Mouse (Mus musculus): ENCODE data around the gene Epop.

Gene Epop

GRCm38 (mm10) chr11:97629576-97629975, at the start of gene Epop:
TSS of gene Epop (minus strand) at chr11:97629702.
- DNase-seq (ENCODE audit: low read depth, low spot score): peak; percentile 81

DNA sequence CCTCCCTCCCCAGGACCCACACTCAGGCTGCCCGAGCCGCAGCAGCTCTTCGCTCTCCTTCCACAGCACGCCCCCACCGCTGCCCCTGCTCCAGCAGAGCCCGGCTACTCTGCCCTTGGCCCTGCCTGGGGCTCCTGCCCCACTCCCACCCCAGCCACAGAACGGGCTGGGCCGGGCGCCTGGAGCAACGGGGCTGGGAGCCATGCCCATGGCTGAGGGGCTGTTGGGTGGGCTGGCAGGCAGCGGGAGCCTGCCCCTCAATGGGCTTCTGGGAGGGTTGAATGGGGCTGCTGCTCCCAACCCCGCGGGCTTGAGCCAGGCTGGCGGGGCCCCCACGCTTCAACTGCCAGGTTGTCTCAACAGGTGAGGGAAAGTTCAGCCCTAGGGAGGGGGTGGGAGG, 48.8 kb upstream of the Epop start:
- DNase-seq (ENCODE audit: low read depth, low spot score): no peak

DNA sequence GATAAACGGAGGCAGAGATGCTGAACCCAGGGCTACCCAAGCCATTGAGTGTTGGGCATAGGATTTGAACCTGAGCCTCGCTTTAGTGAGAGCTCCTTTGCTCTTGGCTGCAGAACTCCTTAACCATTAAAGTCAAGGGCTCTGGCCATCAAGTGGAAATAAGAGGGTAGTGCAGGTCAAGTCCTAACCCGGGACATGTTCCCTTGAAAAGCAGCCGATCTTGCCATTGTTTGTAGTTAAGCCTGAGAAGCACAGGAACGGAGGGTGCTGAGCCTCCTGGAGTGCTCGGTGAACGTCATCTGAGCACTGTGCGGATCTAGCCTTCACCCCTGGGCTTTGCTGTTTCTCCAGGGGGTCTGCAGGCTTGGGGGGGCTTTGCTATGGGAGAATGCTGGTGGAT, 48.3 kb upstream of the Epop start:
- DNase-seq (ENCODE audit: low read depth, low spot score): no peak

GRCm38 (mm10) chr11:97677381-97677780, 47.9 kb upstream of the Epop start:
- no peak for DNase-seq (ENCODE audit: low read depth, low spot score)

GRCm38 (mm10) chr11:97676050-97676754, 46.7 kb upstream of the Epop start:
- no peak for DNase-seq (ENCODE audit: low read depth, low spot score)

DNA sequence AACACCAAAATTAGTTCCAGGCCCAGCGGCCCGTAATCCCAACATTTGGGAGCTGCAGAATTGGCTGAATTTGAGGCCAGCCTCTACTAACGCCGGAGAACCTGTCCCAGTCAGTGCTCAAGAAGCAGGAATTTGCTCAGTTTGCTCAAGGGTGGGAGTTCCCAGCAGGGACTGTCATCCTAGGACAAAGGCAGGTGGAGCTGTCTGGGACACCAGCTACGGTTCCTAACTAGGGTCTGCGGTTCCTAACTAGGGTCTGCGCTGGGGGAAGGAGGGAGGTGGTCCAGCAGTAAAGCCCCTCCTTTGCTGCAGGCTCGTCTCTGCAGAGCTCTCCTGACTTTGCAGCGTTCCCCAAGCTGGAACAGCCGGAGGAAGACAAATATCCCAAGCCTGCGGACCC, 43.6 kb upstream of the Epop start:
- DNase-seq (ENCODE audit: low read depth, low spot score): no peak

GRCm38 (mm10) chr11:97671177-97671527, 41.6 kb upstream of the Epop start:
- DNase-seq (ENCODE audit: low read depth, low spot score): no peak

- DNase-seq (ENCODE audit: low read depth, low spot score): no peak
These were observed 41.0 kb upstream of the Epop start for GRCm38 (mm10) chr11:97670234-97671176.

GRCm38 (mm10) chr11:97669829-97670228, 40.3 kb upstream of the Epop start:
- DNase-seq (ENCODE audit: low read depth, low spot score): peak; percentile 83

DNA sequence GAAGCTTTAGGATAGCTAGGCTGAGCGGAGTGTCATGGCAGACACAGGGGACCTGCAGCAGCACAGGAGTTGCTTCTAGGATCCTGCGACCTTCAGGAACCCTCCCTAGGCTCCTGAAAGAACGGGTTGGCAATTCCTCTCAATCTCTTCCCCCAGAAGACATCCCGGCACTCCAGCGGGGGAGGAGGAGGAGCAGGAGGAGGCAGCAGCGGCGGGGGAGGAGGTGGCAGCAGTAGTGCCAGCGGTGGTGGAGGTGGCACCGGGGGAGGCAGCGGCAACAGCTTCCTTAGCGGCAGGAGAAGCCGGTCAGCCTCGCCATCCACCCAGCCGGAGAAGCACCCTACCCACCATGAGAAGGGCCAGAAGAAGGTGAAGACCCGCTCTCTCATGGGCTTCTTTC, 39.8 kb upstream of the Epop start:
- no peak for DNase-seq (ENCODE audit: low read depth, low spot score)

- DNase-seq (ENCODE audit: low read depth, low spot score): peak; percentile 56
These were observed 38.7 kb upstream of the Epop start for GRCm38 (mm10) chr11:97668160-97668559.

GRCm38 (mm10) chr11:97666794-97667193, 37.3 kb upstream of the Epop start:
- no peak for DNase-seq (ENCODE audit: low read depth, low spot score)

DNA sequence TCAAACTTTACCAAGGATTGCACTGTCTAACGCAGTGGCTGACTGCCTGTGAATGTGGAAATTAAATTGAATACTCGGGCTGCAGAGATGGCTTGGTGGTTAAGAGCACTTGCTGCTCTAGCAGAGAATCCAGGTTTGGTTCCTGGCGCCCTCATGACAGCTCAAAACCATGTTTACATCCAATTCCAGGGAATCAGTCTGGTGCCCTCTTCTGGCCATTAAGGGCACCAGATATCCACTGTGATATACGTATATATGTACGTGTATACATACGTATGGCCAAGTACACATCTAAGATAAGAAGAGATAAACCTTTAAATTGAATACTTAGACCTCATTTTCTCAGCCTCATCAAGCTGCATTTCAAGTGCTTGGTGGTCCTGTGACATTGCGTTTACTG, 36.7 kb upstream of the Epop start:
- no peak for DNase-seq (ENCODE audit: low read depth, low spot score)

DNA sequence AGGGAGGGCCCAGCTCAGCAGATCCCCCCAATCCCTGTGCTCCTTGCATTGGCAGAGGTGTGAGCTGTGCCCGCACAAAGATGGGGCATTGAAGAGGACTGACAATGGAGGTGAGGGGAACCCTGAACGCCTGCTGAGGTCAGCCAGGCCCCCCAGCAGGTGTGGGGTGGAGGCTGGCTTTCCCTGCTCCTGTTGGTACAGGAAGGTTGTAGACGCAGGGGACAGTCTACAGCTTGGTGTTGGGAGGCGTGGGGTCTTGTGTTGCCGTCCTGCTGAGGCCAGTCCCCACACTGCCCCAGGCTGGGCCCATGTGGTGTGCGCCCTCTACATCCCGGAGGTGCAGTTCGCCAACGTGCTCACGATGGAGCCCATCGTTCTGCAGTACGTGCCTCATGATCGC, 35.9 kb upstream of the Epop start:
- DNase-seq (ENCODE audit: low read depth, low spot score): no peak

DNA sequence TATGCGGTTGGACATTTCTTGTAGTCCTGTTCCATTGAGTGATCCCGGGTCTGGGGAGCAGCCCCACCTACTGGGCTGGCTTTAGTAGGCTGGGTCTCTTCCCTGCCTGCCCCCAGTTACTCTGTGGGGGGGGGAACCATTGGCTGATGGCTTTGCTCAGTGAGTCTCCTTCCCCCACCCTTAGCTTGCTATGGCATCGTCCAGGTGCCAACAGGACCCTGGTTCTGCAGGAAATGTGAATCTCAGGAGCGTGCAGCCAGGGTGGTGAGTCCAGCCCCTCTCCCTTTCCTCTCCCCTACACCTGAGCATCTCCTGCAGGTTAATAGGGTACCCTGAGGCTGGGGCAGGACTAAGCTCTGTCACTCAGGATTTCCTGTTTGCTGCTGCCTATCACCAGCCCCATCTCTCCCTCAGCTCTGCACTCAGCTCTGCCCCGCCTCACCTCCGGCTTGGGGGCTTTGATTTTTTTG, 35.3 kb upstream of the Epop start:
- no peak for DNase-seq (ENCODE audit: low read depth, low spot score)

GRCm38 (mm10) chr11:97664339-97664665, 34.8 kb upstream of the Epop start:
- DNase-seq (ENCODE audit: low read depth, low spot score): no peak

DNA sequence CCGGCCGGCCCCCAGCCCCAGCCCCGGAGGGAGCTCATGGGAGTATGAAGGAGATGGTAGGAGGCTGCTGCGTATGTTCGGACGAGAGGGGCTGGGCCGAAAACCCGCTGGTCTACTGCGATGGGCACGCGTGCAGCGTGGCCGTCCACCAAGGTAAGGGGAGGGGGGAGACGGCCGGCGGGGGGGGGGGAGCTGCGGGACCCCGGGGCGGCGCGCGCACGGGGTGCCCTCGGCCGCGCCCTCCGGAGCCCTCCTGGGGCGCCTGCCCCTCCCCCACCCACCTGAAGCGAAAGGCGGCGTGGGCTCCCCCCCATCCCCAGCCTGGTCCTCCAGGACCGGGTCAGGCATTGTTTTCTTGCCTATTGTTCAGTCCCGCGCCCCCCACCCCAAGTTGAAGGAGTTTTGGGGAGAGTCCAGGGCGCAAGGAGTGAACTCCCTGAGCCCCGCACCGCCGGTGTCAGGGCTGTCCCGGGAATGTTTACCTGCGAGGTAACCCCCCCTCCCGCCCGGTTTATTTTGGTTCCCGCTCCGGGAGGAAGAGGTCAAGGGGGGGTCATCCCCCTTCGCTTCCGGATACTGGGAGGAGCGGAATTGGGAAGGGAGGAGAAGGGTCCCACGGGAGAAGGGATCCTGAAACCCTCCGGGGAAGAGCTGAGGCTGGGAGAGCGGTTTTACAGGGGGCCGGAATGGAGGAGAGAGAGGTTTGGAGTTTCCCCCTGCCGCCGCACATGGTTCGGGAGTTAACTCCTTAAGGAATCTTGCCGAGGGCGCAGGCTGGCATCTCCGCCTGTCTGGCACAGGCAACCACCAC, 34.2 kb upstream of the Epop start:
- no peak for DNase-seq (ENCODE audit: low read depth, low spot score)

DNA sequence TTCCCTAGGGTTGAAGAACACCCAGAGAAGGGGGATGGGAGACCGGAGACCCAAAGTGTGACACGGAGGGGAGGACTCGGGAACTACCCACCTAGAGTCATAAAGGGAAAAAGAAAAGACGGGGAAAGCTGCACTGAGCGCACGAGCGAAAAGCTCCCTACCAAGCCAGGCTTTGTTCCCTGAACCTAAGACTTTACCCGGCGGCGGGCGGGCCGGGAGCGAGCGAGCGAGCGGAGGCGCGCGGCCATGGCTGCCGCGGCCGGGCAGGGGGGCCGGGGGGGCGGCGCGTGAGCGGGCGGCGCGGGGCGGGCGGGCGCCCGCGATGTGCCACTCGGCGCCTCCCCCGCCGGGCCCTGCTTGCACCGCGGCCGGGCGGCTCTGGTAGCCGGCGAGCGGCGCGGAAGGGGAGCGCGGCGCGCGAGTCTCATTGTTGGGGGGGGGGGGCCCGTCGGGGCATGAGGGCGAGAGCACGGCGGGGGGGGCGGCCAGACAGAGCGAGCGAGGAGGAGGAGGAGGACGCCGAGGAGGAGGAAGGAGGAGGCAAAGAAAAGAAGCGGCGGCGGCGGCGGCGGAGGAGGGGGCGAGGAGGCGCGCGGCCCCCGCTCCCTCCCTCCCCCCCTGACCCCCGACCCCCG, 33.5 kb upstream of the Epop start, which contains the start of gene Mllt6:
Gene Mllt6, plus strand, starts transcription at position 522 of the 635 bp plus-strand sequence.
- peak; percentile 63 for DNase-seq (ENCODE audit: low read depth, low spot score)

DNA sequence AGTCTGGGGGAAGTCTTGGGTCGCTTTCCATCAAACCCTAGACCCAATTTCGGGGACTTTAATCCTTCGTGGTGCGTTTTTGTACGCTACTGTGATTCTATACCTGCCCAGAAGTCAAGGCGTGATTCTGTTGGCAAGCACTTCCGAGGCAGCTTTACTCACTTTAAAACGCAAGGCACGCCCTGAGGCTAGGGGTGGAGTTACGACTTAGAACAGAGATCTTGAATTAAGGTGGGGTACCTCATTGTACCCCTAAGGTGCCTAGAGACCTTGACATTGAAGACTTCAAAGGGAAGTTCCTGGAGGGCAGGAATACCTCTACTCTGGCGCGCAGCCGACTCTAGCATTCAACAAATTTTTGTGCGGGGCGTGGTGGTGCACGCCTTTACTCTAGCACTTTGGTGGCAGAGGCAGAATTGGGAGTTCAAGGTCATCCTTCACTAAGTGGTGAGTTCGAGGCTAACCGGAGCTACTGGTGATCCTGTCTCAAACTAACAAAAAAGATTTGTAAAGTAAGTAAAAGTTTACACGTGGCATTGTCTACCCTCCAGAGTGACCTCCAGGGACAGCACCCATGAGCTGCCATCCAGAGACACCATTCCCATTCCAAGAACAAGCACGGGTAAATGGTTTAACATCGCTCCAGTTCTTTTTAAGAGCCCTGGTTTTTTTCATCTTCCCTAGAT, 32.8 kb upstream of the Epop start:
- no peak for DNase-seq (ENCODE audit: low read depth, low spot score)

DNA sequence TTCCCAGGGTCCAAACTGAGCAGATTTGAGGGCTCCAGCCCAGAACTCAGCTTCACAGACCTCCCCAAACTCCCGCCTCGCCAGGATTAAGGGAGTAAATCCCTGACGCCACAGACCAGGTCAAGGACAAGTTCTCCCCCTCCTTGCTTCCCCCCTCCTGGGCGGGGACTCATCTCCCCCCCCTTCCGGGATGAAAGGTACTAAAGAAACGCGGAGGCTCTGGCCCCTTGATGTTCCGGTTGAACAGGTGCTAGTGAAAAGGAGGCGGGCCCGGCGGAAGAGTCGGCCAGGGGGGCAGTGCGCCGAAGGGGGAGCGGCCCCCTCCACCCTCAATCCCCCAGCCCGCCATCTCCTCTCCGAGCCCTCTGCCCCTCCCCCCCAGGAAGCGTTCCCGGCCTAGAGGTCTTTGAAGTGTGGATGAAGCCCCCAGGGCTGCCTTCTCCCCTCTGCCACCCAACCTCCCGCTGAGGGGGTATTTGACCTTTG, 32.2 kb upstream of the Epop start:
- peak; percentile 76 for DNase-seq (ENCODE audit: low read depth, low spot score)
